Mouse (Mus musculus) cortical plate, adult 2 months (tissue): ENCODE results near the gene Gnpnat1. TPM values are rescaled to one million over a fixed set of nuclear protein-coding genes. Genes with fewer than 3 reads are reported as not detected.
"Not testable (repeated sequence)": the region's sequence is repeated elsewhere in the genome, so short reads cannot be mapped to it uniquely, and the experiment has no call there.

Experiments used
- H3K27ac ChIP-seq: fragments of 200-500 bp; 2 replicates; pipeline ENCODE4 v1.5.1; 2012; ENCODE audit warnings: low read length, control low read depth, inconsistent platforms; ENCODE audit not compliant: insufficient read depth
- H3K4me1 ChIP-seq: fragments of 200-500 bp; 2 replicates; pipeline ENCODE4 v1.6.1; 2011; ENCODE audit warnings: low read length; ENCODE audit not compliant: control insufficient read depth, insufficient read depth
- H3K4me3 ChIP-seq: fragments of 200-500 bp; 2 replicates; pipeline ENCODE4 v1.5.1; 2011; ENCODE audit warnings: mild to moderate bottlenecking, low read length, control low read depth; ENCODE audit not compliant: insufficient read depth
- CTCF ChIP-seq: fragments of 200-500 bp; IDR thresholded peaks from 2 replicates; pipeline ENCODE4 v1.5.1; 2011; ENCODE audit warnings: mild to moderate bottlenecking, control low read depth, low read length; ENCODE audit not compliant: insufficient read depth; ENCODE audit errors: extremely low read depth
- POLR2A ChIP-seq: fragments of 200-500 bp; IDR thresholded peaks from 2 replicates; pipeline ENCODE4 v1.6.1; 2011; ENCODE audit warnings: mild to moderate bottlenecking, low read length, control low read depth; ENCODE audit not compliant: insufficient read depth; ENCODE audit errors: extremely low read depth
- polyA plus RNA-seq: library from polyadenylated mRNA; depleted of rRNA; stranded (reverse); fragments of >200 nt; gene quantifications from 2 replicates; pipeline ENCODE4 v1.2.3, GENCODE M21; 2012; rRNA removed

The Gnpnat1 gene
- 11.5 and 11.8 TPM in 2 replicates for polyA plus RNA-seq

- H3K27ac ChIP-seq, H3K4me1 ChIP-seq, H3K4me3 ChIP-seq: not testable (repeated sequence)
Measured at GRCm38 (mm10) chr14:45404813-45405212, at the start of gene Gnpnat1. TSS of gene Gnpnat1 (minus strand) at chr14:45404913.

- no peak for TF ChIP-seq POLR2A
- no peak for TF ChIP-seq CTCF
- Histone ChIP-seq H3K4me1 (peaks cover 10% of the 10 kb centered on the region), H3K27ac (no peak overlapping the region), H3K4me3 (no peak overlapping the region)
Measured at GRCm38 (mm10) chr14:45453538-45454233, 49.0 kb upstream of the Gnpnat1 start.

GRCm38 (mm10) chr14:45452861-45453512 is 48.3 kb upstream of the Gnpnat1 start:
- H3K4me3 ChIP-seq: no peak overlapping the region
- H3K4me1 ChIP-seq: peaks cover 10% of the 10 kb centered on the region
- H3K27ac ChIP-seq: no peak overlapping the region
- TF ChIP-seq POLR2A: no peak
- TF ChIP-seq CTCF: no peak

- TF ChIP-seq CTCF (no peak), POLR2A (no peak)
- no peak overlapping the region for H3K27ac ChIP-seq
- no peak overlapping the region for H3K4me3 ChIP-seq
- peaks cover 10% of the 10 kb centered on the region for H3K4me1 ChIP-seq
Measured at GRCm38 (mm10) chr14:45452148-45452547, 47.4 kb upstream of the Gnpnat1 start.

- no peak for TF ChIP-seq CTCF
- no peak for TF ChIP-seq POLR2A
- no peak overlapping the region for H3K27ac ChIP-seq
- H3K4me3 ChIP-seq: no peak overlapping the region
- H3K4me1 ChIP-seq: peaks cover 8% of the 10 kb centered on the region
Measured at GRCm38 (mm10) chr14:45451090-45451489, 46.4 kb upstream of the Gnpnat1 start.

- TF ChIP-seq CTCF (no peak), POLR2A (no peak)
- H3K4me3 ChIP-seq: no peak overlapping the region
- H3K27ac ChIP-seq: no peak overlapping the region
- H3K4me1 ChIP-seq: no peaks in the 10 kb centered on the region
Measured at GRCm38 (mm10) chr14:45446777-45447176, 42.1 kb upstream of the Gnpnat1 start.

GRCm38 (mm10) chr14:45445445-45445844 is 40.7 kb upstream of the Gnpnat1 start:
- no peaks in the 10 kb centered on the region for H3K4me1 ChIP-seq
- TF ChIP-seq CTCF (no peak), POLR2A (no peak)
- no peak overlapping the region for H3K4me3 ChIP-seq
- H3K27ac ChIP-seq: no peak overlapping the region

- no peak overlapping the region for H3K4me3 ChIP-seq
- TF ChIP-seq POLR2A (no peak), CTCF (no peak)
- no peak overlapping the region for H3K27ac ChIP-seq
- H3K4me1 ChIP-seq: no peaks in the 10 kb centered on the region
Measured at GRCm38 (mm10) chr14:45444870-45445269, 40.2 kb upstream of the Gnpnat1 start.

- Histone ChIP-seq H3K27ac (no peak overlapping the region), H3K4me3 (no peak overlapping the region), H3K4me1 (no peaks in the 10 kb centered on the region)
- TF ChIP-seq POLR2A: no peak
- TF ChIP-seq CTCF: no peak
Measured at GRCm38 (mm10) chr14:45442781-45443560, 38.3 kb upstream of the Gnpnat1 start.

- H3K4me3 ChIP-seq: no peak overlapping the region
- no peak for TF ChIP-seq CTCF
- TF ChIP-seq POLR2A: no peak
- no peak overlapping the region for H3K27ac ChIP-seq
- no peaks in the 10 kb centered on the region for H3K4me1 ChIP-seq
Measured at GRCm38 (mm10) chr14:45441291-45441690, 36.6 kb upstream of the Gnpnat1 start.
